Mouse (Mus musculus): ENCODE data around the gene Hdac10.

Hdac10 gene

GRCm38 (mm10) chr15:89074613-89075477 lies 53.7 kb downstream of the Hdac10 start, which contains the start of gene Trabd:
TSS of gene Trabd (plus strand) at chr15:89075124.
- no peak for DNase-seq (ENCODE audit: low read depth, low spot score)

GRCm38 (mm10) chr15:89073993-89074603 lies 54.4 kb downstream of the Hdac10 start:
- no peak for DNase-seq (ENCODE audit: low read depth, low spot score)
